Mouse (Mus musculus) bone marrow macrophage, adult 2 months (primary cell): ENCODE results near the gene Cmtm7.

Experiments
- CTCF ChIP-seq: IDR thresholded peaks from 2 replicates; pipeline ENCODE4 v1.5.1; 2012; ENCODE audit warnings: low read depth, mild to moderate bottlenecking, low read length, moderate library complexity
- POLR2A ChIP-seq: IDR thresholded peaks from 2 replicates; pipeline ENCODE4 v1.6.1; 2012; ENCODE audit warnings: mild to moderate bottlenecking, low read depth, low read length, borderline replicate concordance

- no peak for TF ChIP-seq CTCF
- TF ChIP-seq POLR2A = no peak
Observed at GRCm38 (mm10) chr9:114798845-114799244, 17.2 kb upstream of the Cmtm7 start.
